Mouse (Mus musculus): ENCODE measurements around the gene Rassf6.

The Rassf6 gene

DNA sequence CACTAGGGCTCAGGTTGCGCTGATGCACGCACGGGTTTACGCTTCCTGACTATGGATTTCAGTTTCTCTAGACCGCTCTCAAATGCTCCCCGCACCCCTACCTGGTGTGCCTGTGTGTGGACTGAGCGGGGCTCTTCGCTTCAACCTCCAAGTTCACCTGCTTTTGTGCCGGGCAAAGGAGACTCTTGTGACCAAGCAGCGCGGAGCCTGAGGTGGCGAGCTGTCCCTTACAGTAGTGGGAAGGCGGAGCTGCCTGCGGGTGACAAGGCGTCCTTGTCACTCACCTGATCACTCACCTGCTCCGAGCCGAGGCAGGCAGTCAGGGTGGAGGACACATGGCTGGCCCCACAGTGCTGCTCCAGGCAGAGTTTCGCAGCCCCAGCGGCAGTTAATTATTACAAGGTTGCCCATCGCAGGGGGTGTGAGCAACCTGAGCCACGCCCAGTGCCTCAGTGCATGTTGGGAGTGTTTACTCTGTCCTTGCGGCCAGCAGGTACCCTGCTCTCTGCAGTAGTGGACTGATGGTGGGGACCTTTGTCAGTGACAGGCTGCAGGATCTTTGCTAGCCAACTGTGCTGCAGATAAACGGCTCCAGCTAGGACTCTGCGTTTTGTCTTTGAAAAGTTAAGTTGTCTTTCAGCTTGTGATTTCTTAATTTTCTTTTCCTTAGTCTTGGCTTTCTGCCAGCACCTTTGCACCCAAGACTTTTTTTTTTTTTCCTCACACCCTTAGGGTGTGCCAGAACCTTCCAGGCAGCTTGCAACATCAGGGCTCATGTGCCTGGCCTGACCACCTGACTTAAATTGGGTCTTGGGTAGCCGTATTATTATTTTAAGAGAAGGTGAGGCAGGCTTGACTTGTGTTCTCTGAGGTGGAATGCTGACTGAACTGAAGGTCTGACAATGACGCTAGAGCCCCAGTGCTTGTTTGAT is at the start of gene Rassf6:
TSS of gene Rassf6 (minus strand) at position 372 of the 932 bp plus-strand sequence.
- peak; percentile 32 for DNase-seq (ENCODE audit: low spot score)

DNA sequence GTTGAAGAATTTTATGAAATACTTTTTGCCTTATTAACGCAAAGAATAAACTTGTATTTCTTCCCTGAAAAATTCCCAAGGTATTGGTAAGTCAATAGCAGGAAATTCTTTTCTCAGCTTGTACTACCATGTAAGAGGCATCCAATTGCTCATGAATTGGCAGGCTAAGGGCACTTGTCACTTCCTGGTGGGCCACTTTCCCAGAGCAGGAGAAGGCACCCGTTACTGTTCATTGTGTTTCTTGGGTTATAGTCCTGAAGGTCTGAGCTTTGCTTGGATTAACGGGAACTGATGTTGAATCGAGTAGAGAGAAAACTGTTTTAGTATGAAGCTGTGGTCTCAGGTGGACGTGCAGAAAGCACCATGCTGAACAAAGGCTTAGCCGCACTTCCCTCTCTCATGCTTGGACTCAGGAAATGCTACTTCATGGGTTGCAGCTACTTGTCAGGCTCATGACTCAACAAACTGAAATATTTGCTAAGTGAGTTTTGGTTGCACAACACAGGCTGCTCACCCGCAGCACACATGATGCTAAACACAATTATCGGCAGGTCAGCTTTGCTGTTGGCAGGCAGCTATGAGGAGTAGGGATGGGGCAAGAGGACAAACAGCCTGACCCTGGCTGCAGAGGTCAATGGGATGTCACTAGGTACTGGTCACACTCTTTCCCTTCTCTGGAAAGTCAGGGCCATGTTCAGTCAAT is 49.1 kb upstream of the Rassf6 start:
- DNase-seq (ENCODE audit: low spot score) = no peak

DNA sequence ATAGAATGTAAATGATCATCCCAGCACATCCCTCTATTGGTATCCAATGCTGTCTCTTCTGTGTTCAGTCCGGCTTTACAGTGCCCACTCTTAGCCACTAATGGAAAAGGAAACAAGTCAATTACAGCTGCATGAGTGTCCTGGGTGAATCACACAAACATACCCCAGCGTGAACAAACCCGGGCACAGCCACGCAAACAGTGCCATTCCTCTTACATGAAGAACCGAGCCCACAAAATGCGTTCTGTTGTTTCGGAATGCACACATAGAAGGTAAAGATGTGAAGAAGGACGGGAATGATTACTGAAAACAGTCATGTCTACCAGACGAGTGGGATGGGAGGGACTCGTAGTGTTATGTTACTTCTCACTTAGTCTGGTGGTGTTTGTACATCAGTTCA is 47.5 kb upstream of the Rassf6 start:
- no peak for DNase-seq (ENCODE audit: low spot score)

DNA sequence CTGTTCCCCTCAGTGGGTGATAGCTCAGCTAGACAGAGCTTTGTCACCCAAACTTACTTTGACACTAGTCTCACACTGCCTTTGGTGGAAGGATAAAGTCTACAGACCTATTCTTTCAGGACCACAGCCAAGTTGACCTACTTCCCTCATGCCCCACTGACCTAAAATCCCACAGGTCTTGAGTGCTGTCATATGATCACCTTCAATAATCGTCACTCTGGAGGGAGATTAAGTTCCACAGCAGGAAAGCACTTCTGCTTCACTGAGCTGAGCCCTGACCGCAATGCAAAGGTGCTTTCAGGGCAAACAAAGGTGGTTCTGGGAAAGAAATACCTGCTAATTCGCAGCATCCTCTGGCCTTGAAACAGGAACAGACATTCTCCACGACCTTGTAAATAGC is 44.5 kb upstream of the Rassf6 start:
- DNase-seq (ENCODE audit: low spot score) = no peak

DNA sequence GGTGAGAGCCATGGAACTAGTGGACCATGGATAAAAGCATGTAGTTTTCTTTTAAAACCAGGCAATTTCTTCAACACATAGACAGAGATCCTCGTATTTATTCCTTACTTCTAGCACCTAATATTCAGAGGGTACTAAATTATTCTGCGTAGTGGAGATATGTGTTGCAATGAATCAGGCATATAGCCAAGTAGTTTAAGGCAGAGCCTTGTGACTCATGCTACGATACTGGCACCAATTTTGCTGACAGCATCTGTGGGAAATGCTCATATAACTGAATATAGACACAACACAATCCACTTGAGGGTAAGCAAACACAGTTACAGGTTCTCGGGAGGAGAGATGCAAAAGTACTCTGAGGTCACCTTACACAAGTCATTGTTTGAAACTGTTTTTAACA is 41.4 kb upstream of the Rassf6 start:
- DNase-seq (ENCODE audit: low spot score) = no peak

GRCm38 (mm10) chr5:90677560-90677959 is 37.1 kb upstream of the Rassf6 start:
- no peak for DNase-seq (ENCODE audit: low spot score)

DNA sequence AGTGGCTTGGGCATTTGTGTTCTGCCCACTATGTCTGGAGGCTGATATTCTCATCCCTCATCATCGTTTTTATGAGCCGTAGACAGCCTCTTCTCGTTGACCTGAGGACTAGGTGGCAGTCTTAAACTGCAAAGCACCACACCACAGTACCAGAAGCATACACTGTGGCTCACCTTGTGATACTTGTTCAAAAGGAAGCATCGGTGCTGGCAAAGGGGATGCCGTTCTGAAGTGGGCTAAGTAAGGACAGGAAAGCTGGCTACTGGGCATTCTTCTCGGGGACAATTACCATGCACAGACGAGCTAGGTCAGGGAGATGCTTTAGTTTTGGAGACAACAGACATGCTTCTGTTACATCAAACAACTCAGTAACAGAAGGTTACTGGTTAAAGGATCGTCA is 21.4 kb upstream of the Rassf6 start:
- no peak for DNase-seq (ENCODE audit: low spot score)

GRCm38 (mm10) chr5:90661436-90661835 is 21.0 kb upstream of the Rassf6 start:
- DNase-seq (ENCODE audit: low spot score) = peak; percentile 28

GRCm38 (mm10) chr5:90660411-90660810 is 20.0 kb upstream of the Rassf6 start:
- DNase-seq (ENCODE audit: low spot score) = no peak

- DNase-seq (ENCODE audit: low spot score) = no peak
Measured at GRCm38 (mm10) chr5:90656681-90657080, 16.2 kb upstream of the Rassf6 start.

DNA sequence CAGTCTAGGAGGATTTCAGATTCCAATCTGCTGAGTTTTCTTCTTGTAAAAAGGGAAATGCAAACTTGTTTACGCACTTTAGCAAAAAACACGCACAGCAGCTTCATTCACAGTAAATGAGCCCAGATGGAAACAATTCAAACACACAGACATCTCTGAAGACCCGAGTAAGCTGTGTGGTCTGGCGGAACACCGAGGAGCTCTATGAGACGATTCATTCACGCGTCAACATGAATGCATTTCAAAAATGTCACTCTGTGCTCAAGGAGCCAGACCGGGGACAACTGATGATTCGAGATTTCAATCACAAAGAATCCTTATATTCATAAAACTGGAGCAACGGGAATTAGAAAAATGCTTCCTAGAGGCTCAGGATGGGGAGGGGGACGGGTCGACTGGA is 15.4 kb upstream of the Rassf6 start:
- DNase-seq (ENCODE audit: low spot score) = no peak

DNA sequence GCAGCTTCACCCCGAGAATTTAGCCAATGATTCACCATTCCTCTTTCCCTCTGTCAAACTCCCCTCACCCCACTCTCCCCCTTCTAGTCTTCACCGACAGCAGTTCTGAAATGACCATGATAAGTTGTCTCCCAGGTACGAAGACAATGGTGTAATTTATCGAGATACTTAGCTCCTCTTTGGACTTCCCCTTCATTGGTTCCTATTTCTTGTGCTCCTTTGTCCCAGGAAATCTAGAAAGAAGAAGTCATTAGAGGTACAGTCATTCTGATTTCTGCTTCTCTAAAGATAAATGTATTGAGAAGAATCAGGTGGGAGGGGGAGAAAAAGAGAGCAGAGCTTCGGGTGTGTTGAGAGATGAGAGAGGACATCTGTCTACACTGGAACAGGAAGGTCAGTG is 14.3 kb upstream of the Rassf6 start:
- DNase-seq (ENCODE audit: low spot score) = no peak

GRCm38 (mm10) chr5:90652724-90653123 is 12.3 kb upstream of the Rassf6 start:
- DNase-seq (ENCODE audit: low spot score) = no peak

DNA sequence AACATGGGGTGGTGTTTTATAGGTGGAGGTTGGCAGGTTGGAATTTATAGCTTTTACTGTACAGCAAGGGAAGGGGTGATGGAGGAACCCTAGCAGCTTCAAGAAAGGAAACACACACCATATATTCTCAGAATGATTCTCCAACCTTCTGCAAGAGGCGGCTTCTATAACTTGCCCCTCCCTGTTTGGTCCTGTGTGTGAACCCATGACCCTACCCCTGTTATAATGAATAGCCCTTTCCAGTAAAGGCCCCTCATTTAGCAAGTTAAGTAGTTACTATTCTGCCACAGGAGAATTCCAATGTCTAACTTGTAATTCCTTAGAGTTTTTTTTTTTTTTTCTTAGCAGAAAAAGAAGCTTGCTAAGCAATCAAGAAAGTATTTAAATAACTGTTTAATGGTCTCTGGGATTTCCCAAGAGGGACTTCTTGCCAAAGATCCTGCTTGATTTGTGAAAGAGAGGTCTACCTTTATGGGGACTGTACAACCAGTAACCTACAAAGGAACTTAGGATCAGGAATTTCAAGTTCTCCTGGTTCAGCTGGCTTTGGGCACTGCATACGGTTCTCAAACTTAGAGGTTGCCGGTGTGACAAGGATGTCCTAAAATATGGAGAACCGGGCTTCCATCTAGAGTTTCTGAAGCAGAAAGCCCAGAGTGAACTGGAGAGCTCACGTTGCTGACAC is 10.2 kb upstream of the Rassf6 start:
- DNase-seq (ENCODE audit: low spot score) = no peak

GRCm38 (mm10) chr5:90647473-90647872 is 7.0 kb upstream of the Rassf6 start:
- no peak for DNase-seq (ENCODE audit: low spot score)

- DNase-seq (ENCODE audit: low spot score) = no peak
Measured at GRCm38 (mm10) chr5:90646398-90646797, 5.9 kb upstream of the Rassf6 start.

DNA sequence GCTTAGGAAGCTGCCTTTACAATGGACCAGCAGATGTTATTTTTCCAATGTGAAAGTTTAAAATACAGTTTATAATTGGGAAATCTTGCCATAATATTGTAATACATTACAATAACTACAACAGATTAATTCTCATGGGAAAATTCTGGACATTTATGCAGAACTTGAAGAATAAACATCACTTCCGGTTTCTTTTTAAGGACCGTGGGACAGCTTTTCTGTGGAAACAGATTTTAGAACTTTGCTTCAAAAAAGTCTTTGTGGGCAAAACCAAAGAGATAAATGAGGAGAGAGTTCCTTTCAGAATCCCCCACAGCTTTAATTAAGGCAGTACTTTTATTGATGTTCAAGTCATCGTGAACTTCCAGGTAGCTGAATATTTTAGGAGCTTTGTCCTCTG is 5.1 kb upstream of the Rassf6 start:
- DNase-seq (ENCODE audit: low spot score) = no peak

DNA sequence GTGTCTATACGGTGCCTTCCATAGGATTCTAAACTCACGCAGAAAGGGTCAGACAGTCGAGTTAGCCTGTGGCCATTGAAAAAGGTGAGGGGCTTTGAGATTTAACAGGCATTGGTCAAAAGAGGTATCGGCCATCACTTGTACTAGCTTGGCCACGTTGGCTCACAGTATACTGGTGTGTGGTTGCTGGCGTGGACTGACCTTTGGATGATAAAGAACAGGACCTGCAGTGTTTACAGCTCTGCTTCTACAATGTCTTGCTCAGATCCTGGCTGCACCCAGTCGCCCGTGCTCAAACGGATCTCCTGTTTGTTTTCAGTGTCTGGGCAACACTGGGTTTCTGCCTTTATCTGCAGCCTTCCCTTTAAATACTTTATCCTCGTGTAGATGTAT is 757 bp upstream of the Rassf6 start:
- no peak for DNase-seq (ENCODE audit: low spot score)

DNA sequence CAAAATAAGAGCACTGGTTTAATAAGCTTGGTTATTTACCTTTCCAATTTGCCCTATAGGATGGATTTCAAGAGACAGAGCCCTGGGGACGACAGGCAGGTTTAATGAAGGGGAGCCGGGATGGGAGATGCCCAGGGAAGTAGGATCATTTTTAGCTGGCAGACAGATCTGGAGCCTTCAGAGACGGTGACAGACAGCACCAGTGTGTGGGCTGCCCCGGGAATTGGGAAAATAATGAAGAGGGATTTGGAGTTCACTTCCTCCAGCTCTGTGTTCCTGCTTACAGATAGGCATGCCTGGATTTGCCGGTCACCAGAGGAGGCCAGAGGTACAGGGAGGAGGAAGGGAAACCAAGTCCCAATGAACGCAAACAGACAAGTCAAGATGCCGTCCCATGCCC is 5.6 kb downstream of the Rassf6 start:
- DNase-seq (ENCODE audit: low spot score) = no peak

GRCm38 (mm10) chr5:90628530-90628929 is 11.9 kb downstream of the Rassf6 start:
- no peak for DNase-seq (ENCODE audit: low spot score)

GRCm38 (mm10) chr5:90628011-90628410 is 12.4 kb downstream of the Rassf6 start:
- no peak for DNase-seq (ENCODE audit: low spot score)

- no peak for DNase-seq (ENCODE audit: low spot score)
Measured at GRCm38 (mm10) chr5:90627423-90627822, 13.0 kb downstream of the Rassf6 start.
